Mouse (Mus musculus): ENCODE results near the gene Rpp30.

Gene Rpp30

DNA sequence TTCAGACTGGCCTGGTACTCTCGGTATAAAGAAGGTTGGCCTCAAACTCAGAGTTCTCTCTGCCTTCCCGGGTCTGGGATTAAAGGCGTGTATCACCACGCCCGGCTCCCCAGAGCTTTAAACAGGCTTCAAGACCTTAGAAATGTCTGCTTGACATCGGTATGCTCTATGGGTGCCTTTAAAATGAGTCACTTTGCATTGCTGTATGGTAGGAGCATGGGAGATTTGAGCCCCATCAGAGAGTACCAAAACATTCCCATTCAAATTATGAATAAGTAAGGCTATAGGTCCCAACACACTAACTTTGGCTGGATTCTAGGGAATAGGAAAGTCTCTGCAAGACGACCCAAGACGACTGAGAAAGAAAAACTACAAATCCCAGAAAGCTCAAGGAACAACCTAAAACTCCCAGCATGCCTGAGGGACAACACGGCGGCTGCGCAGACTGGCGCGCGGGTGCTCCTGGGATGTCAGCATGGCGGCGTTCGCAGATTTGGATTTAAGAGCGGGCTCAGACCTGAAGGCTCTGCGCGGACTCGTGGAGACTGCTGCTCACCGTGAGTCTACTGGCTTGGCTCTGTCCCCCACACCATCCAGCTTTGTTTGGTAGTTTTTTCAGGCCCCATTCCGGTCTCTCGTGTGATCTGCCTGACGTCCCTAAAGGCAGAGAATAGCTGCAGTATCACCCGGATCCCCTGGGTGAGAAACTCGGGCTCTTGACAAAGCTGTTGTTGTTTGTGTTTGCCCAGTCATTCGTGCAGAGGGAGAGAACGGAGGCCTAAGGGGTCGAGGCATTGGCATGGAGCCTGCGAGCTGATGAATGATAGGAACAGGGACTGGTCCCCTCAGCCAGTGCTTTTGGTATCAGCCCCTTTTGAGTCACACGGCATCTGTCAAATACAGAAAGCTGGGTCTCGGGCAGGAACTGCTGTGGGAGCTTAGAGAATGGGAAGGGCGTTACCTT lies at the start of gene Rpp30:
Gene Rpp30 (plus strand): TSS at position 455 of the 964 bp plus-strand sequence.
- DNase-seq (ENCODE audit: low spot score in 2 of 2): peak; percentile 69 to 78

GRCm38 (mm10) chr19:36046046-36046445 lies 37.5 kb upstream of the Rpp30 start:
- no peak for DNase-seq (ENCODE audit: low spot score in 2 of 2)

DNA sequence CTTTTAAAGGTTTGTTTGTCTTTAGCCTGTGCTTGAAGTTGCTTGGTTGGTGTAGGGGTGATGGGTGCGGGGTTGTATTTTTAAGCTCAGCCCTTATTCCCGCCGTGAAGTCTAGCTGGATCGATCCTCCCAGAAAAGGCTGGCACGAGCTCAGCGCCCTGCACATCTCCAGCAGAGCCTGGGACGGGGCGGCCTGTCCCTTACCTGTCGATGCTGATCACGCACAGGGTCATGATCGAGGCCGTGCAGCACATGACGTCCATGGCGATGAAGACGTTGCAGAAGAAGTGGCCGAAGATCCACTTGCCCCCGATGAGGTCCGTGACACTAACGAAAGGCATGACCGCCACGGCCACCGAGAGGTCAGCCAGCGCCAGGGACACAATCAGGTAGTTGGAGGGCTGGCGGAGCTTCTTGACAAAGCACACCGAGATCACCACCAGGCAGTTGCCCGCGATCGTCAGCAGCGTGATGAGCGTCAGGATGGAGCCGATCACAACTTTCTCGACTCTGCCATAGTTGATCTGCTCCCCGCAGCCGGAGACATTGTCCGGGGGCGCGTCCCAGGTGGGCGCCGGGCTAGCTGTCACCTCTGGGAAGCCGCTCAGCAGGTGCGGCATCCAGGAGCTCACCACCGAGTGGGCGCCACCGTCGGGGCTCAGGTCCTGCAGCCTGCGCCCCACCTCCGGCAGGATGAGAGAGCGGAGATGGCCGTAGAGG lies 26.9 kb upstream of the Rpp30 start:
- DNase-seq (ENCODE audit: low spot score in 2 of 2): no peak

DNA sequence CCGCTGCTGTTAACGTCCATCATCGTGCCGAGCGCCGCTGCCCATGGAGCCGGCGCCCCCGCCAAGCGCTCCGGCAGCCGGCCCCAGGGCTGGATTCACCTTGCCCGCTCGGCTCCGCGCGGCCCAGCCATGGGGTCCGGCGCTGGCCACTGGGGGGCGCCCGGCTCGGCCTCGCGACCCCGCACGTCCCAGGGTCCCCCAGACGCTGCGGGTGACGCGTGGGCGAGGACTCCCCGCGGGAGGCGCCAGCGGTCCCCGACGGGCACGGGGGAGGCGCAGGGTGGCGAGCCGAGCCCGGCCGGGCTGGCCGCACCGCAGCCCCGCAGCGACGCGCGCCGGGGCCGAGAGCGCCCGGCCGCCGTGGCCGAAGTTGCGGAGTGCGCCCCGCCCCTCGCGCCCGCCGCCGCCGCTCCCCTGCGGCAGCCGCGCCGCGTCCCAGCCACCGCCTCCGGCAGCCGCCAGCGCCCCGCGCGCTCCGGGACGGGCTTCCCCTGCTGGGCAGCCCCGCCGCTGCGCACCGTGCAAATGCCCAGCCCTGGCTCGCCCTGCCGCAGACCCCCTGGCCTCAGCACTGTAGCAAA lies 26.2 kb upstream of the Rpp30 start, which contains the start of gene Htr7:
Gene Htr7 (minus strand): TSS at position 277 of the 581 bp plus-strand sequence.
- DNase-seq (ENCODE audit: low spot score in 2 of 2): no peak

DNA sequence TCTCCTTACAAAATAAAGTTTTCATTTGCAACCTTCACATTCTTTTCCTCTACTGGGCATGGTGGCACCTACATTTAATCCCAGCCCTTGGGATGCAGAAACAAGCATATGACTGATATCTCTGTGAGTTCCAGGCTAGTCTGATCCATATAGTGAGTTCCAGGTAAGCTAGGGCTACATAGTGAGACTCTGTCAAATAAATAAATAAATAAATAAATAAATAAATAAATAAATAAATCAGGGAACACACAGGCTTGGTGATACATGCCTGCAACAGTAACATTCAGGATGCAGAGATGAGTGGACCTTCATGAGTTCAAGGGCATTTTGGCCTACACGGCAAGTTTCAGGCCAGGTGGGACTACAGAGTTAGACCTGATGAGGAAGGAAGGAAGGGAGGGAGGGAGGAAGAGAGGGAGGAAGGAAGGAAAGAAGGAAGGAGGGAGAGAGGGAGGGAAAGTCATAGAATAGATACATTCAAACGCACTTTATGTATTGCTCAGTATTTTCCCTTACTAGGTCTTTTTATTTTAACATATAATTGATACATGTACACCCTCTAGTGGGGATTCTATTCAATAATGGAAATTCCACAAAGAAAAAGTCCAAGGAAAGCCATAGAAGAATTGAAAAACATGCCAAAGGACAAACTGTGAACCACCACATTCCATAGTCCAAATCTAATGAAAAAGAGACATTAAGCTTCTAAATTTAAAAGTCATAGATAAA lies 20.6 kb upstream of the Rpp30 start:
- no peak for DNase-seq (ENCODE audit: low spot score in 2 of 2)

GRCm38 (mm10) chr19:36082606-36083261 lies 782 bp upstream of the Rpp30 start:
- DNase-seq (ENCODE audit: low spot score in 2 of 2): peak; percentile 23 to 41

DNA sequence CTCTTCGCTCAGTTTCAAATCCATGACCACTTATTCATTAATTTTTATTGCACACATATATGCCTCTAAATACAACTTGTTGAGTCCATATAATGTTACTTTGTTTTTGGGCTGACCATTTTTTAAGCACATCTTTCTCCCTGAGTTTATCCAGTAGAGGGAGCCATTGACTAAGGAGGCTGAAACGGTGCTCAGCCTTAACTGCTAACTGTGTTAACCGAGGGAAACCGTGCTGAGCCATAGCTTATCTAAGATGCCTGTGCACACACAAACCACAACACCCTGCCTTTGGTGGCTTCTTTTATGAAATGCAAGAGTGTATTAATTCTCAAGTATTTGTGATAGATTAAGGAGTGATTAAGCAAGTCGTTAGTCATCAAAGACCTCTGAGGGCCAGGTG lies 7.3 kb downstream of the Rpp30 start:
- DNase-seq (ENCODE audit: low spot score in 2 of 2): no peak

GRCm38 (mm10) chr19:36097194-36097593 lies 13.7 kb downstream of the Rpp30 start:
- no peak for DNase-seq (ENCODE audit: low spot score in 2 of 2)

- DNase-seq (ENCODE audit: low spot score in 2 of 2): no peak
Measured at GRCm38 (mm10) chr19:36098265-36098664, 14.7 kb downstream of the Rpp30 start.

GRCm38 (mm10) chr19:36098916-36099315 lies 15.4 kb downstream of the Rpp30 start:
- DNase-seq (ENCODE audit: low spot score in 2 of 2): no peak

DNA sequence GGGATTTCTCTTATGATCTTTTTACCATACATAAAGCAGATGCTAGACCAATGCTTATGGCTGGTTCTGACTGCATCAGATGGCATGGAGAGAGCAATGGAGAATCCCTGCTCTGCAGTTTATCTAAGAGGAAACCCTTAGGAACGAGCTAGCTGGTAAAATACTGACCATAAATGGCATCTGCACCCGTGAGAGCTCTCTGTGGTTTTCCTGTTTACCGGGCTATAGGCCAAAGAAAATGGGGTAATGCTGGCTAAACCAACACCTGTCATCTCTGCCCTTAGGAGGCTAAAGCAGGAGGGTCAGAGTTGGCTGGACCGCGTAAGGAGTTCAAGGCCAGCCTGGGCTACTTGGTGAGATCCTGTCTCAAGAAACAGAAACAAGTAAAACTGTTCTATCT lies 20.4 kb downstream of the Rpp30 start:
- DNase-seq (ENCODE audit: low spot score in 2 of 2): no peak

GRCm38 (mm10) chr19:36109318-36109944 lies 25.9 kb downstream of the Rpp30 start:
- no peak for DNase-seq (ENCODE audit: low spot score in 2 of 2)

- no peak for DNase-seq (ENCODE audit: low spot score in 2 of 2)
Measured at GRCm38 (mm10) chr19:36110465-36110864, 26.9 kb downstream of the Rpp30 start.

DNA sequence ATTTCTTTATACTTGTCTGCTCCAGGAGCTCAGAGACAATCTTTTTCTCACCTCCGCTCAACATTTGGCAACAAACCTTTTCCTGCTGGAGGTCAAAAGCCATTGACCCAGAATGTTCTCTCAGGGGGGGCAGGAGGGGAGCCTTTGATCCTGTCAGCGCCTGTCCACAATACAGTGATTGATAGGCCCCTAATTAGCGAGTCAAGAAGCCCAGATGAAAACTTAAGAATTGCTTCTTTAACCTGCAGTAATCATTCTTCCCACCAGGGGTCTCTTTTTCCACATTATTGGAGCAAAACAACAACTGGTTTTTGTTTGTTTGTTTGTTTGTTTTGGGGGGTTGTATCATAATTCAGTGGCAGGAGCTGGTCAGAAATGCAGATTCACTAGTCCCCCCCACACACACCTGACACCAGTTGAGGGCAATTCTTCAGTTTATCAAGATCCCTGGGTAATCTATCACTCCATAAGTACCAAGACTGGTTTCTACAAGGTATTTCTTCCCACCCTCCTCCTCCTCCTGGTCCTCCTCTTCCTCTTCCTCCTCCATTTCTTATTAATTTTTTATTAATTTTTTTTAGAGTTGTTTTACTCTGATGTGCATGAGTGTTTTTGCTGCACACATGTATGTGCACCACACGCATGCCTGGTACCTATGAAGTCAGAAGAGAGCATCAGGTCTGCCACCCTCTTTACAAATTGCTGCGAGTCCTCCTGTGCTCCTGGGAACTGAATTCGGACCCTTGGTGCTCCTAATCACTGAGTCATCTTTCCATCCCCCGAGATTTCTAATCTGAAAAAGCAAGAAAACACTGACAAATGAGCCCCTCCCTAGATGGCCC lies 27.8 kb downstream of the Rpp30 start:
- DNase-seq (ENCODE audit: low spot score in 2 of 2): no peak

DNA sequence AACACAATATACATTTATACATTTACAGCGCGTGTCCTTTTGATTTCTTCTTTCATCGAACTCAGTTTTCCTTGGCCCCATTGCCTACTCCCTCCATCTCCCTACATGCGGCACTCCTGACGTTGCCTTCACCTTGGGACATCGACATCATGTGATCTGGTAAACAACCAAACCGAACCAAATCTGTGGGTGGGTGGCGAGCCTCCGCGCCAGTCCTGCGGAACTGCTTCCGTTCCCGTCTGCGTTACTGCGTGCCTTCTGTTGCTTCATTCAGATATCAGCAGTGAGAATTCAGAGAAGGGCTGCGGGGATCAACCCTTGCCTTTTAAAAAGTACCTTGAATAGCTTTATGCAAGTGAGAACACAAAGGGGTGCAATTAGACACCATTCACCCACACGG lies 28.5 kb downstream of the Rpp30 start:
- DNase-seq (ENCODE audit: low spot score in 2 of 2): no peak

DNA sequence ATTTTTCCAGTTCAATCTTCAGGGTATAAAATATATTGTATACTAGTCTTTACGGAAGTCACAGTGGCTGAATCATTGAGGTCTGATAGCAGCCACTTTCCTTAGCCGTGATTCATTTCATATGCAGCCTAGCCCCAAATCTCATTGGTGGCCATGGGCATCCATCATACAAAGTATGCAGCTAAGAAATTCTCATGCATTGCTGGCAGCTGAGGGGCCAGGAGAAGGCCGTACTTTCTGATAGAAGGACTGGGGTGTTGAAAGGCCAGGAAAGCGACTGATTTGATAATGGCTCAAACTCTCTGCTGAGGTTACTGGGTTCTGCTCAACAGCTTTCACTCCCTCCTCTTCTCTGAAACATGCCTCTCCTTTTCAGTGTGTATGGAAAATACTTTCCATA lies 32.7 kb downstream of the Rpp30 start:
- DNase-seq (ENCODE audit: low spot score in 2 of 2): no peak

GRCm38 (mm10) chr19:36119219-36119618 lies 35.7 kb downstream of the Rpp30 start:
- no peak for DNase-seq (ENCODE audit: low spot score in 2 of 2)

DNA sequence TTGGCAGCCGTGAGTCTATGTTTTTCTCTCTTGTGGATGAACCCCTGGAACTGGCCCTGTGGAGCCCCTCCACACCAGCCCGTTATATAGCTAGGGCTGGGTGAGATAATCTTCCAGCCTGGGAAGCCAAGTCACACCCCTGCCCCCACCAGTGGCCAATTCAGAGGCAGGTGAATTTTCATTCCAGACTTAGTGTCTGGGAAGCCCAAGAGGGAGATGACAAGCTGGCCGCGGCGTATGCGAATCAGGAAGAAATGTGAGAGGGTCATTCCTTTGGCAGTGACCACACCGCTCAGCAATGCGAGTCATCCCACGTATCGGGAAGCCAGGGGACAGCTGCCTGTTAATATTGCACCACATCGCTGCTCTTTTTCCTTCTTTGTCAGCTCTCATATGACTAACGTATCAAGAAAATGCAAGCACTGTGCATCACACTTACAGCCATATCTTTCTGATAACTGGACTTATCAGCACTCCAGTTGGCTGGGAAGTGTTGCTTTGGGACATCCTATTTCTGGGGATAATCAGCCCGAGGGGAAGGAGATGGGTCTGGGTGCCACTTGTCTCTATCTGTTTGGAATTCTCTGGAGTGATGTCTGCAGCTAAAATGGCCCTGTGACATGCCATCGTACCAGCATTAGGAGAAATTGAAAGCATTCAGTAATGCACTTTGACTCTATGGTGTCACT lies 36.4 kb downstream of the Rpp30 start, which contains the start of gene Ankrd1:
Gene Ankrd1 (minus strand): TSS at position 317 of the 689 bp plus-strand sequence.
- DNase-seq (ENCODE audit: low spot score in 2 of 2): no peak

DNA sequence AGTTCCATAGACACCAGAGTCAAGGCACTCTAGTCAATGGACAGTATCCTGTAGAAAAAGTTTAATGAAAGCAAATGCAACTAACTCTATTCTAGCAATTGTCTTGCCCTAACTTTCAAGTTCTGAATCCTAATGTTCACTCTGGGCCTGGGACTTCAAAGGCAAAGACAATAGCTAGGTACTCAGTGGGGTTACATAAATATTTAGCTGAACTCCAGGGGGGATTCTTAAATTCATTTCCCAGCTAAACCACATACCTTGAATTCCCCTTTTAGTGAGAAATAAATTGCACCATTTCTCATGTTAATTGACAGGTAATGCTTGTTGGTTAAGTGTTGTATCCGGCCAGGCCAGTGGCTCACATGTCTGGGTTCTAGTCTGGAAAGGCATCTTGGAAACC lies 40.7 kb downstream of the Rpp30 start:
- no peak for DNase-seq (ENCODE audit: low spot score in 2 of 2)

Data from natural killer cell, adult 2 months (primary cell).